Mouse (Mus musculus) megakaryocyte-erythroid progenitor cell, adult 5-6 weeks (primary cell): ENCODE results near the gene Slc6a20a. TPM values are rescaled to one million over a fixed set of nuclear protein-coding genes. Genes with fewer than 3 reads are reported as not detected.

Experiments used
- ATAC-seq: replicated peaks from 2 replicates; pipeline ENCODE4 v1.8.0; 2016; ENCODE audit warnings: mild to moderate bottlenecking, inconsistent platforms; ENCODE audit not compliant: severe bottlenecking, poor library complexity, low FRiP score, low TSS enrichment
- total RNA-seq, 2 experiments: library from RNA; stranded (forward) in 1 of 2; stranded (reverse) in 1 of 2; fragments of 200-1000, 215-1000 nt in 1 of 2; fragments of >200 nt in 1 of 2; fragmentation: Nextera tagmentation in 1 of 2; gene quantifications; 2 replicates each; pipeline ENCODE4 v1.2.3; 2014 to 2017

Slc6a20a gene
- total RNA-seq, 2 experiments from 2014 or later = 5.6 to 6.2 TPM

GRCm38 (mm10) chr9:123640106-123640505 is 38.6 kb downstream of the Slc6a20a start:
- no peak for ATAC-seq

GRCm38 (mm10) chr9:123638668-123639089 is 40.0 kb downstream of the Slc6a20a start:
- ATAC-seq = peak; percentile 77

GRCm38 (mm10) chr9:123638231-123638630 is 40.5 kb downstream of the Slc6a20a start:
- ATAC-seq = no peak

GRCm38 (mm10) chr9:123636771-123637170 is 41.9 kb downstream of the Slc6a20a start:
- no peak for ATAC-seq

GRCm38 (mm10) chr9:123632993-123633392 is 45.7 kb downstream of the Slc6a20a start:
- ATAC-seq = no peak

- no peak for ATAC-seq
Measured at GRCm38 (mm10) chr9:123632281-123632680, 46.4 kb downstream of the Slc6a20a start, which contains the start of gene Slc6a20b. Slc6a20b (minus strand) TSS chr9:123632565.

GRCm38 (mm10) chr9:123631666-123632065 is 47.0 kb downstream of the Slc6a20a start:
- ATAC-seq = no peak

GRCm38 (mm10) chr9:123625821-123626220 is 52.9 kb downstream of the Slc6a20a start:
- ATAC-seq = no peak

- no peak for ATAC-seq
Measured at GRCm38 (mm10) chr9:123624741-123625140, 53.9 kb downstream of the Slc6a20a start.

- no peak for ATAC-seq
Measured at GRCm38 (mm10) chr9:123620311-123621098, 58.2 kb downstream of the Slc6a20a start.

- ATAC-seq = no peak
Measured at GRCm38 (mm10) chr9:123601529-123601928, 77.2 kb downstream of the Slc6a20a start.

- ATAC-seq = no peak
Measured at GRCm38 (mm10) chr9:123597376-123597775, 81.3 kb downstream of the Slc6a20a start.

GRCm38 (mm10) chr9:123596910-123597309 is 81.8 kb downstream of the Slc6a20a start:
- ATAC-seq = no peak

- no peak for ATAC-seq
Measured at GRCm38 (mm10) chr9:123595194-123595593, 83.5 kb downstream of the Slc6a20a start.

- peak; percentile 49; the same call in 1 of the 2 replicates for ATAC-seq
Measured at GRCm38 (mm10) chr9:123589240-123589910, 89.3 kb downstream of the Slc6a20a start.

Other genes starting within 250 kb of the Slc6a20a start
- gene Limd1, start 200.2 kb downstream of the Slc6a20a start, total RNA-seq (2014; fragmentation: Nextera tagmentation) = 40.2 and 42.1 TPM in 2 replicates
- gene Limd1, start 200.2 kb downstream of the Slc6a20a start, total RNA-seq (2017) = 24.7 and 26.4 TPM in 2 replicates
- gene Sacm1l, start 149.1 kb downstream of the Slc6a20a start, total RNA-seq (2014; fragmentation: Nextera tagmentation) = 26.5 and 27.6 TPM in 2 replicates
- 60.5 and 70.7 TPM in 2 replicates for gene Sacm1l, start 149.1 kb downstream of the Slc6a20a start, total RNA-seq (2017)
- 0.45 and 0.46 TPM in 2 replicates for gene Slc6a20b, start 46.3 kb downstream of the Slc6a20a start, total RNA-seq (2014; fragmentation: Nextera tagmentation)
- gene Slc6a20b, start 46.3 kb downstream of the Slc6a20a start, total RNA-seq (2017) = 0.27 and 0.38 TPM in 2 replicates
- not detected in 2 replicates for gene Ccr9, start 446 bp downstream of the Slc6a20a start, total RNA-seq (2014; fragmentation: Nextera tagmentation)
- 0.09 TPM in 1 of 2 replicates, not detected in the other for gene Ccr9, start 446 bp downstream of the Slc6a20a start, total RNA-seq (2017)
- 35.2 and 42.5 TPM in 2 replicates for gene Lztfl1, start 38.8 kb upstream of the Slc6a20a start, total RNA-seq (2014; fragmentation: Nextera tagmentation)
- gene Lztfl1, start 38.8 kb upstream of the Slc6a20a start, total RNA-seq (2017) = 28.1 and 30.4 TPM in 2 replicates
- gene Cxcr6, start 127.6 kb upstream of the Slc6a20a start, total RNA-seq (2014; fragmentation: Nextera tagmentation) = 1.1 and 1.4 TPM in 2 replicates
- 0.70 TPM in 1 of 2 replicates, not detected in the other for gene Cxcr6, start 127.6 kb upstream of the Slc6a20a start, total RNA-seq (2017)
- 12.8 and 25.2 TPM in 2 replicates for gene Fyco1, start 173.0 kb upstream of the Slc6a20a start, total RNA-seq (2014; fragmentation: Nextera tagmentation)
- gene Fyco1, start 173.0 kb upstream of the Slc6a20a start, total RNA-seq (2017) = 11.9 TPM in 2 replicates
- gene Xcr1, start 183.1 kb upstream of the Slc6a20a start, total RNA-seq (2014; fragmentation: Nextera tagmentation) = not detected in 2 replicates
- 0.23 TPM in 1 of 2 replicates, not detected in the other for gene Xcr1, start 183.1 kb upstream of the Slc6a20a start, total RNA-seq (2017)